Mouse (Mus musculus): Measurements from ENCODE around the gene Pxdn.

Pxdn gene

GRCm38 (mm10) chr12:29953999-29954398, 16.6 kb downstream of the Pxdn start:
- no peak for DNase-seq (ENCODE audit: low read depth)

GRCm38 (mm10) chr12:29954464-29954863, 17.1 kb downstream of the Pxdn start:
- DNase-seq (ENCODE audit: low read depth), result no peak

GRCm38 (mm10) chr12:29956969-29957368, 19.6 kb downstream of the Pxdn start:
- DNase-seq (ENCODE audit: low read depth), result no peak

- DNase-seq (ENCODE audit: low read depth), result no peak
These were observed 21.2 kb downstream of the Pxdn start for GRCm38 (mm10) chr12:29958637-29959036.

- DNase-seq (ENCODE audit: low read depth), result no peak
These were observed 23.6 kb downstream of the Pxdn start for GRCm38 (mm10) chr12:29961041-29961440.

GRCm38 (mm10) chr12:29965016-29965415, 27.6 kb downstream of the Pxdn start:
- no peak for DNase-seq (ENCODE audit: low read depth)

- DNase-seq (ENCODE audit: low read depth), result no peak
These were observed 34.5 kb downstream of the Pxdn start for GRCm38 (mm10) chr12:29971795-29972464.

- no peak for DNase-seq (ENCODE audit: low read depth)
These were observed 35.1 kb downstream of the Pxdn start for GRCm38 (mm10) chr12:29972533-29972932.

- DNase-seq (ENCODE audit: low read depth), result no peak
These were observed 42.7 kb downstream of the Pxdn start for GRCm38 (mm10) chr12:29980076-29980475.

GRCm38 (mm10) chr12:29981722-29982293, 44.4 kb downstream of the Pxdn start:
- DNase-seq (ENCODE audit: low read depth), result no peak

- no peak for DNase-seq (ENCODE audit: low read depth)
These were observed 45.8 kb downstream of the Pxdn start for GRCm38 (mm10) chr12:29983190-29983589.

- no peak for DNase-seq (ENCODE audit: low read depth)
These were observed 47.7 kb downstream of the Pxdn start for GRCm38 (mm10) chr12:29985126-29985525.

GRCm38 (mm10) chr12:29986241-29986640, 48.8 kb downstream of the Pxdn start:
- no peak for DNase-seq (ENCODE audit: low read depth)

GRCm38 (mm10) chr12:29998895-29999294, 61.5 kb downstream of the Pxdn start:
- DNase-seq (ENCODE audit: low read depth), result no peak

GRCm38 (mm10) chr12:30001951-30002350, 64.5 kb downstream of the Pxdn start:
- DNase-seq (ENCODE audit: low read depth), result no peak

- DNase-seq (ENCODE audit: low read depth), result no peak
These were observed 66.4 kb downstream of the Pxdn start for GRCm38 (mm10) chr12:30003680-30004364.

GRCm38 (mm10) chr12:30004365-30004723, 66.9 kb downstream of the Pxdn start:
- no peak for DNase-seq (ENCODE audit: low read depth)

GRCm38 (mm10) chr12:30006586-30006985, 69.2 kb downstream of the Pxdn start:
- no peak for DNase-seq (ENCODE audit: low read depth)

- no peak for DNase-seq (ENCODE audit: low read depth)
These were observed 71.3 kb downstream of the Pxdn start for GRCm38 (mm10) chr12:30008741-30009140.

- no peak for DNase-seq (ENCODE audit: low read depth)
These were observed 78.1 kb downstream of the Pxdn start for GRCm38 (mm10) chr12:30015501-30015900.

- no peak for DNase-seq (ENCODE audit: low read depth)
These were observed 79.7 kb downstream of the Pxdn start for GRCm38 (mm10) chr12:30017131-30017530.

- no peak for DNase-seq (ENCODE audit: low read depth)
These were observed 83.0 kb downstream of the Pxdn start for GRCm38 (mm10) chr12:30020447-30020846.

- DNase-seq (ENCODE audit: low read depth), result no peak
These were observed 86.1 kb downstream of the Pxdn start for GRCm38 (mm10) chr12:30023491-30023890.
